Mouse (Mus musculus) layer of hippocampus, adult 18-20 months (tissue): Measurements from ENCODE around the gene Acap3. TPM values are rescaled to one million over a fixed set of nuclear protein-coding genes. Genes with fewer than 3 reads are reported as not detected.
A peak's percentile ranks its signal among the peaks of the same experiment; 100 is the strongest.

Source experiments
- DNase-seq, 2 experiments: peaks; one replicate each; pipeline ENCODE4 v3.0.0; 2022; ENCODE audit warnings: low spot score in 2 of 2
- long read RNA-seq: library from polyadenylated mRNA; stranded (forward); transcript quantifications from one replicate; pipeline ENCODE4 v2.0.0, GENCODE M21; 2021
- total RNA-seq, 2 experiments: library from RNA; stranded (reverse); gene quantifications; 2 replicates each; pipeline ENCODE4 v1.2.3; 2021

Gene Acap3
- total RNA-seq = 100 to 1,000 TPM; 105 to 120 TPM
- long read RNA-seq, full-length matches to known transcripts = 4 of 371 reads
- long read RNA-seq, partial matches to known transcripts = 40 of 371 reads
- long read RNA-seq, other reads (novel, unspliced or antisense) = 327 of 371 reads

DNA sequence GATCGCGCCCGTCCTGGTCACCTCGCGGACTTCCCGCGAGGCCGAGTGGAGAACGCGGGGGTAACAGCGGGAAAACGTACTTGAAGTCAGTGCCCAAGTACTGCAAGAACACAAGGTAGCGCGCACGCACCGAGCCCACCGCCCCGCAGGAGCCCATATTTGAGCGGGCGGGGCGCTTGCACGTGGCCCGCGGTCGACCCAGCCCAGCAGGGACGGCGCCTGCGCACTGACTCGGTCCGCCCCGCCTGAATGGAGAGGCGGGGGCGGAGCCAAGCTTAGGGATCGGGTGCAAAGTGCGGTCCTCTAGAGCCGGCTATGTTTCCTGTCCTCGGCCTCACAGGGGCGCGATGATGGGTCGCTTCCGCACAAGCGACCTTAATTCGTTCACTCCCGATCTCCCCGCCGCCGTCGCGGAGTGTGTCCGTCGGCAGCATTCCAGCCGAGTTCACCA is at the start of gene Acap3, which contains the start of gene Pusl1:
Gene Acap3, plus strand, starts transcription at position 272 of the 451 bp plus-strand sequence.
Gene Pusl1, minus strand, starts transcription at position 231 of the 451 bp plus-strand sequence.
- peak; percentile 93 to 98 for DNase-seq

GRCm38 (mm10) chr4:155843231-155843630 is 48.4 kb upstream of the Acap3 start:
- no peak for DNase-seq

DNA sequence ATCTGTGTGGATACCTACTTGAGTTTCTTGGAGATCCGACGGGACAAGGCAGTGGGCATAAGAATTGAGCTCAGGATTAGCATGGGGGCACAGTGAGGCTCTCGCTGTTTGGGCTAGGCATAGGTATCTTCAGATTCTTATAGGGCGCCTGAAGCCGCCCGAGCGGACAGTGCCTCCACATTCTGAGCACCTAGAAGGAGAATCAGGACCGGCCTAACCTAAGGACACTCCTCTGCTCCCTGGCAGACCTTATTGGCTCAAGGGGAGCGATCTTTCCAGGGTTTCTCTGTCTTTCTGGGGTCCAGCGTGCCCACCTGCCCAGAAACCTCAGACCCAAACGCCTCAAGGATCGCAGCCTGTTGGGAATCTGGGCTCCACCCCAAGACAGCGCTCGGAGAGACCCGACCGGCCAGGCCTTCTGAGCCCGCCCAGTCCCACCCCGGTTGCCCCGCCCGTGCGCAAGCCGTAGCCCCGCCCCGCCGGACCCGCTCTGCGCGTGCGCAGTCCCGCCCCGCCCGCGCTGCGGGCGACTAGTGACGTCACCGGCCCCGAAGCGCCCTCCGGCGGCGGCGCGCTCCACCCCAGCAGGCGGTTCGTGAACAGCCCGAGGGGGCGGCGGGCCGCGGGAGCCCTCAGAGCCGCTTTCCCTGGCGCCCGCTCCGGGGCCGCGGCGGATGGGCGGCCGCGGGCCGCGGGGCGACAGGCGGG is 44.6 kb upstream of the Acap3 start, which contains the start of gene Dvl1:
Gene Dvl1, plus strand, starts transcription at position 532 of the 708 bp plus-strand sequence.
- peak; percentile 92 to 95 for DNase-seq

DNA sequence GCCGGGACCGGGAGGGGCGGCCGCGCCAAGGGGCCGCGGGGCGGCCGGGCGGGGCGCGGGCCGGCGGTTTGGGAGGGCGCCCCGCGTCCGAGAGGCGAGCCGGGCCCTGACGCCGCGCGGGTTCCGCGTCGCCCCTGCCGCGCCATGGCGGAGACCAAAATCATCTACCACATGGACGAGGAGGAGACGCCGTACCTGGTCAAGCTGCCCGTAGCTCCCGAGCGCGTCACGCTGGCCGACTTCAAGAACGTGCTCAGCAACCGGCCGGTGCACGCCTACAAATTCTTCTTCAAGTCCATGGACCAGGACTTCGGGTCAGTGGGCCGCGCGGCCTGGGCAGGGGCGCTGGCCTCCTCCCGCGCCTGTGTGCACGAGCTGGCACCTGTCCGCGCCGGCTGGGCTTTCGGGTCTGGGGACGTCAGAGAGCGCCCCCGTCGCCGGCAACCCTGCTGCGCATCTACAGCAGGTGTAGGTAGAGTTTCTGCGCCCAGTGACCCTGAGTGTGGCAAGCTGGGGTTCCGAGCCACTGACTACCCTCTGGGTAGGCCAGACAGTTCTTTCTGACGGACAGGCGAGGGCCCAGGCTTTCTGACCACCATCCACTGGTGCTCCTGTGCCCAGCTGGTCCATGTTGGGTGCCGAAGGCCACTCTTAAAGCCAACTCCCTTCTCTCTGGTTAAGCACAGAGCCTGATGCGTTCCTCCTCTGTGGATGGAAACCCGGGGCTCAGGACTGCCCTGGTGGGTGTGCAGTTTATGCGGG is 43.9 kb upstream of the Acap3 start:
- no peak for DNase-seq

GRCm38 (mm10) chr4:155848434-155849095 is 43.1 kb upstream of the Acap3 start:
- DNase-seq = no peak

- DNase-seq = no peak
These were observed 42.2 kb upstream of the Acap3 start for GRCm38 (mm10) chr4:155849391-155849790.

DNA sequence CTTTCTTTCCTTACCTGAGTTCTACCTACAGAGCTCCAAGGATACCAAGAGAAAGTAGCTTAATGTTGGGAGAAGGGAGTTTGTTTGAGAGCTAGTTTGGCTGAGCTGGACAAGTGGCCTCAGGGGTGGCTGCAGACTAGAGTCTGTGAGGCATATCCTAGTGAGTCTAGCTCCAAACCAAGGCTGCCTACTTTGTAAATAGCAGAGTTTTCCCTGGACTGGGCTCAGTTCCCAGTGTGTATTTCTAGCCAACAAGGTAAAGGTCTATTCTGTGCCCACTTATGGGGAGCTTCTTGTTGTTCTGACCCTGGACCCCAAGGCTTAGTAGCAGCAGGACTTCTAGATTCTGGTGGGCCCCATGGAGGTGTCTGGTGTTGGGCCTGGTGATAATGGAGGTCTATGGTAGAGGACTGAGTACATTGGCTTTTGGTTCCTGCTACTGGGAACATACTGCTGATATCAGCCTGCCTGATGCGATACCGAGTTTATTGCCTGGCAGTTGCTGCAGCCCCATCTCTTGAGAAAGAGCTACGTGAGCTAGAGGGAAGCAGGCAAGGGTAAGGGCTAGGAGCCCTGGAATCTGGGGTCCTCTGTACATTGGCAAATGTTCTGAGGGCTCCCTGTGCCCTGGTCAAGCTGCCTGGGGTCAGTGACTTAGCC is 41.7 kb upstream of the Acap3 start:
- DNase-seq = no peak

- no peak for DNase-seq
These were observed 40.3 kb upstream of the Acap3 start for GRCm38 (mm10) chr4:155851368-155851767.

DNA sequence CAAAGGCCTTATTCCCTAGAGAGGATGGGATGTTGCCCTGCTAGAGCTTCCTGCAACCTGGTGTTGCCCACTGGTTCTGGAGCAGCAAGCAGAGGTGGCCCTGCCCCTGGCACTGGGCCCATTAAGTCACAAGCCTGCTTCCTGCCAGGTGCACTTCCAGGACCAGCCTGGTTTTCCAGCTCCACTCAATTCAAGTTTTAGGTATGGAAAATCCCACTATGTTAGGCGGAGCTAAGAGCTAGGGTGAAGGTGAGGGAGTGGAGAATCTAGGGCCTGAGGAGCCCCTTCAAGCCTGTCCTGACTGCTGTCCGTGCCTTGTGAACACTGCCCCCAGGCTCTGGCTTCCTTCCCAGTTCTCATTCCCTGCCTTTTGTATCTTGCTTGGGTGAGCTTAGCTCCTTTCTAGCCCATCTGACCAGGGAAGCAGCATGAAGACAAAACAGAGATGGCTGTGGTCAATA is 39.6 kb upstream of the Acap3 start:
- DNase-seq = no peak

GRCm38 (mm10) chr4:155853421-155853820 is 38.2 kb upstream of the Acap3 start:
- DNase-seq = no peak

DNA sequence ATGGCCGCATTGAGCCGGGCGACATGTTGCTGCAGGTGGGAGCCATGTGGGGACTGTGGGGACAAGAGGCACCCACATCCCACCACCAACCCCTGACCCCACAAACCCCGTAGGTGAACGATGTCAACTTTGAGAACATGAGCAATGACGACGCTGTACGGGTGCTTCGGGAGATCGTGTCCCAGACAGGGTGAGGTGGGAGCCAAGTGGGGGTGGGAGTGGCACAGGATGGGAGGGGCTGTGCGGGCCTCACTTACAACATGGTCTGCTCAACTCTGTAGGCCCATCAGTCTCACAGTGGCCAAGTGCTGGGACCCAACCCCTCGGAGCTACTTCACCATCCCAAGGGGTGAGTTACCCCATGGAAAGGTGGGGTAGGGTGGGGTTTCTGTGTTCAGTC is 36.6 kb upstream of the Acap3 start:
- no peak for DNase-seq

GRCm38 (mm10) chr4:155856071-155856470 is 35.6 kb upstream of the Acap3 start:
- no peak for DNase-seq

GRCm38 (mm10) chr4:155856881-155857280 is 34.7 kb upstream of the Acap3 start:
- DNase-seq = no peak

GRCm38 (mm10) chr4:155859318-155859717 is 32.3 kb upstream of the Acap3 start:
- no peak for DNase-seq

DNA sequence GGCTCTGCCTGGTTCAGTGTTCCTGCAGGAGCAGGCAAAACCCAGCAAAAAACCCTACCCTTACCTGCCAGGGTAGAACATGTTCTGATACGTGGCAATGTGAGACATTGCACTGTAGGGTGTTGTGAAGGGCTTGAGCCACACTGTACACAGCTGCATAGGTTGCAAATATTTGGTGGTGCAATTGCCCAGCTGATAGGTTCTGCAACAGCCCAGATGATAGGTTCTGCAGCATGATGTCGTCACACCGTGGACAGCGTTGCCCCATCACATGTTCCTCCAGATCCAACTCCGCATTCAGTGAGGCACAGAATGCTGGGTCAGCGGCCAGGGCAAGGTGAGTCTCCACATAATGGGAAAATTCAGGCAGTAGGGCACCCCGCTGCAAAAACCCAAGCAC is 29.8 kb upstream of the Acap3 start:
- no peak for DNase-seq

- no peak for DNase-seq
These were observed 28.6 kb upstream of the Acap3 start, which contains the start of gene Tas1r3 for GRCm38 (mm10) chr4:155863001-155863400. Gene Tas1r3 (minus strand): TSS chr4:155863362.

DNA sequence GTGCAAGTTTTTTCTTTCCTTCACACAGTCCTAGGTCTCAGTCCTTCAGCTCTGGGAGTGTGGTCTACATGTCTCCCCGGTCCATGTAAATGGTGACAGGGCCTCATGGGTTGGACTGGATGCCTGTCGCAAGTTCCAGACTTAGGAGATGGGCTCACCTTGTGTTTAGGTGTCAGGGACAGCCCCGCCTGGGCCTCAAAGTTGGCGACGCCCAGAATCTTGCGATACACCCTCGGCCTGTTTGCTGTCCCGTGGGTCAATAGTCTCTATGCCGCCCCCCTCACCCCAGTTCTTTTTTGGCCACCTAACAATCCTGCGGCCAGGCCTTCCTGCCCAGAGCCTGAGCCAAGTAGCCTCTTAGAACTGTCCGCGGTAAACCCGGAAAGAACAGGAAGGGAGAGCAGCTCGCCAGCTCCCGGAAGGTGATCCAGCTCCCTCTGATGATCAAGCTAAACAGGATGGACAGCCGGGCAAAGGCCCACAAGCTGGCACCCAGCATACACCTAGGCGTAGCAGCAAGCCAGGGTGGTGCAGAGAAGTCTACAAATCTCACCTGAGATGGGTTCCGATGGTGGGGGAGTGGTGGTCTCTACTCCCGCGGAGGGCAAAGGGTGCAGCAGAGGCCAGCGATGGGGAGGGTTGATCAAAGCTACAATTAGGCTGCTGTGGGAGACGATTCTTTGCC is 22.9 kb upstream of the Acap3 start:
- no peak for DNase-seq

- DNase-seq = peak; percentile 96 to 97
These were observed 22.1 kb upstream of the Acap3 start, which contains the start of the genes Cptp and Ints11 for GRCm38 (mm10) chr4:155869317-155870033. Gene Cptp (minus strand): TSS chr4:155869440. Gene Ints11 (plus strand): TSS chr4:155869546.

DNA sequence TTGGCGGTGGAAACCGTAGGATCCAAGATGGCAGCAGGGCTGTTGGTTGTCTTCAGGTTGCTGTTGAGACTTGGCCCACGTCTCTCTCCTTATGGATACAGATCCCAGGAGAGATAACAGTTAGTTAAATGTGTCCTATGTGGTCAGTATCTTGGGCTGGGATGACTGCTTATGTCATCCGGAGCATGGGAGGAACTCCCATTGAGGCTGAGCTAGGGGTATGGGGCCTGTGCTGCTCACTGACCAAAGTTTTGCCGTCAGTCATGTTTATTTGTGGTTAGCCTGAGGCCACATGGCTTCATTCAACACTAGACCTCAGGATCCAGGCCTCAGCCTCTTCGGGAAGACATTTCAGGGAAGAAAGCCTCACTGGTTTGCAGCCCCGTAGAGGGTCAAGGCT is 20.2 kb upstream of the Acap3 start:
- no peak for DNase-seq
